Mouse (Mus musculus) liver, adult 2 months (tissue): ENCODE measurements at regions not wholly inside any gene's neighbourhood (a gene's known extent, or its start where the extent isn't known, plus 50 kb on each side); places are given as distances from the start of the nearest gene placed in this dataset.

Source experiments
- CTCF ChIP-seq: fragments of 200-500 bp; IDR thresholded peaks from 2 replicates; pipeline ENCODE4 v1.5.1; 2011; ENCODE audit warnings: low read depth, low read length, control low read depth
- POLR2A ChIP-seq: fragments of 200-500 bp; IDR thresholded peaks from 2 replicates; pipeline ENCODE4 v1.6.1; 2011; ENCODE audit warnings: low read length, control low read depth; ENCODE audit not compliant: insufficient read depth; ENCODE audit errors: extremely low read depth

GRCm38 (mm10) chr13:107533323-107533722 lies 510.9 kb upstream of the Smim15 start:
- TF ChIP-seq POLR2A (no peak), CTCF (no peak)
